Mouse (Mus musculus): Measurements from ENCODE around the gene Pcp4.

Pcp4 gene

GRCm38 (mm10) chr16:96491530-96491929, 24.1 kb downstream of the Pcp4 start:
- DNase-seq, result no peak

- DNase-seq, result no peak
These were observed 26.7 kb downstream of the Pcp4 start for GRCm38 (mm10) chr16:96494079-96494478.

- no peak for DNase-seq
These were observed 31.5 kb downstream of the Pcp4 start for GRCm38 (mm10) chr16:96498951-96499350.

GRCm38 (mm10) chr16:96501241-96501640, 33.8 kb downstream of the Pcp4 start:
- DNase-seq, result no peak

GRCm38 (mm10) chr16:96502586-96502985, 35.2 kb downstream of the Pcp4 start:
- DNase-seq, result no peak

GRCm38 (mm10) chr16:96514466-96514865, 47.1 kb downstream of the Pcp4 start:
- no peak for DNase-seq

GRCm38 (mm10) chr16:96527476-96527875, 60.1 kb downstream of the Pcp4 start:
- DNase-seq, result no peak

- no peak for DNase-seq
These were observed 61.1 kb downstream of the Pcp4 start for GRCm38 (mm10) chr16:96528471-96528870.

GRCm38 (mm10) chr16:96529896-96530568, 62.6 kb downstream of the Pcp4 start:
- no peak for DNase-seq

GRCm38 (mm10) chr16:96530569-96530898, 63.1 kb downstream of the Pcp4 start:
- DNase-seq, result no peak

GRCm38 (mm10) chr16:96531029-96531428, 63.6 kb downstream of the Pcp4 start:
- no peak for DNase-seq

GRCm38 (mm10) chr16:96533710-96534109, 66.3 kb downstream of the Pcp4 start:
- DNase-seq, result peak; percentile 15

- DNase-seq, result no peak
These were observed 67.9 kb downstream of the Pcp4 start for GRCm38 (mm10) chr16:96535271-96535670.

- DNase-seq, result no peak
These were observed 69.0 kb downstream of the Pcp4 start for GRCm38 (mm10) chr16:96536426-96536825.

- DNase-seq, result no peak
These were observed 71.7 kb downstream of the Pcp4 start for GRCm38 (mm10) chr16:96539091-96539490.

- peak; percentile 14 for DNase-seq
These were observed 73.7 kb downstream of the Pcp4 start for GRCm38 (mm10) chr16:96541056-96541455.

GRCm38 (mm10) chr16:96552680-96553079, 85.3 kb downstream of the Pcp4 start:
- DNase-seq, result no peak

GRCm38 (mm10) chr16:96555412-96555811, 88.0 kb downstream of the Pcp4 start:
- DNase-seq, result no peak

GRCm38 (mm10) chr16:96556621-96557020, 89.2 kb downstream of the Pcp4 start:
- no peak for DNase-seq

- no peak for DNase-seq
These were observed 90.9 kb downstream of the Pcp4 start for GRCm38 (mm10) chr16:96558341-96558740.

GRCm38 (mm10) chr16:96559796-96560195, 92.4 kb downstream of the Pcp4 start:
- DNase-seq, result no peak

- DNase-seq, result no peak
These were observed 96.2 kb downstream of the Pcp4 start for GRCm38 (mm10) chr16:96563350-96564257.

- DNase-seq, result no peak
These were observed 100.0 kb downstream of the Pcp4 start for GRCm38 (mm10) chr16:96567428-96567827.
